Mouse (Mus musculus): ENCODE measurements around the gene Glmp. TPM values are rescaled to one million over a fixed set of nuclear protein-coding genes. Genes with fewer than 3 reads are reported as not detected.

Gene Glmp
- total and polyA plus RNA-seq, 3 experiments = 42.7 to 163 (median 75.6) TPM

DNA sequence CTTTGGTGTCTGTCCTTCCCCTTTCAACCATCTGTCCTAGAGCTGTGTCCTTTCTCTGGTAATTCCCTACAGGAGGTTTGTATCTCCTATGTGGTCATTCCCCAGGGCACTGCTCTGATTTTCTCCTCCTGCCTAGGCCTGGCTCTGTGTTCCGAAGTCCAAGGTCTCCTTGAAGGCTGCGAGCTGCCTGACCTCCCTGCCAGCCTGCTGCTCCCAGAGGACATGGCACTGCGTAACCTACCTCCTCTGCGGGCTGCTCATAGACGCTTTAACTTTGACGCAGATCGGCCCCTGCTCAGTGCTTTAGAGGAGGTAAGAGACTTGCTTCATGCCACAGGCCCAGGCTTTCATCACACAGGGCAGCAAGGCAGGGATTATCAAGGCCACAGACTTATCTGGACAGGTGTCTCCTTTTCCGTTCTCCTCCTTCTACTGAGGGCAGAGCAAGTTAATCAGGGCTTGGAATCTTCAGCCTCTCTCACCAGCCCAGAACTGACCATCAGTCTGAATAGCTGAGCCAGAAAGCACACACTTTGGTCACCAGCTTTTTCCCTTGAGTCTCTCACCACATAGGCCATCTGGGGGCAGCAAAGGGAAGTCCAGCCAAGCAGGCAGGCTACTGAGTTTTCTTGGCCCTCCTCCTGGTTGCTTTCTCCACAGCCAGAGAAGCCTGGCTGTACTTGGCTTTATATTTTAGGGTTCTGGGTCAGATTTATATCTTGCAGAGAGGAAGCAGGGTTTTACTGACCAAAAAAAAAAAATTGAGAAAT is 29.8 kb downstream of the Glmp start:
- H3K9ac ChIP-seq (ENCODE audit: insufficient read depth, low read depth) = no peak overlapping the region
- H3K9me3 ChIP-seq (replicated peaks; ENCODE audit: low read length) = no peaks in the 10 kb centered on the region
- no peak overlapping the region for H3K27ac ChIP-seq (ENCODE audit: insufficient read depth, low read depth)
- H3K36me3 ChIP-seq (replicated peaks in 1 of 2; ENCODE audit: control insufficient read depth in 1 of 2, insufficient read depth in 1 of 2, low read length in 1 of 2) = peaks cover 95 to 98% of the 10 kb centered on the region in 2 experiments
- dilution Hi-C loops (cut with MboI; ENCODE audit: extremely low pct_ligation_motif_present, extremely low pct_unique_long_range_greater_than_20kb, low sequenced_read_pairs) (no loop called here), in situ Hi-C loops (cut with MboI; ENCODE audit: low pct_ligation_motif_present, low pct_unique_long_range_greater_than_20kb, low sequenced_read_pairs) (no loop called here)
- DNase-seq (ENCODE audit: extremely low read depth) = no peak
- TF ChIP-seq CTCF (conservative IDR thresholded peaks at IDR 0.05 in 1 of 2, IDR thresholded peaks at IDR 0.05 in 1 of 2; ENCODE audit: low read depth in 2 of 2, low read length in 2 of 2) (no peak; a peak in 1 of 4 replicates), KAT2A (IDR thresholded peaks at IDR 0.05; ENCODE audit: insufficient replicate concordance, low read length) (no peak), RAD21 (IDR thresholded peaks at IDR 0.05; ENCODE audit: low read depth, low read length) (no peak), MAZ (IDR thresholded peaks at IDR 0.05; ENCODE audit: low read depth, low read length) (no peak), CHD1 (IDR thresholded peaks at IDR 0.05; ENCODE audit: low read depth, low read length) (no peak)
- H3K27me3 ChIP-seq (replicated peaks) = no peaks in the 10 kb centered on the region
- H3K4me2 ChIP-seq (ENCODE audit: insufficient read depth, low read depth, poor library complexity, severe bottlenecking) = no peak overlapping the region
- no peak overlapping the region for H3K4me3 ChIP-seq (replicated peaks in 1 of 3; ENCODE audit: low read depth in 2 of 3, low read length in 2 of 3, poor library complexity in 1 of 3)
- H3K4me1 ChIP-seq (ENCODE audit: control insufficient read depth in 1 of 2, insufficient read depth in 2 of 2) = no peaks in the 10 kb centered on the region
- H3K79me2 ChIP-seq (replicated peaks; ENCODE audit: control insufficient read depth, extremely low read depth, insufficient read depth, poor library complexity, severe bottlenecking) = no peaks in the 10 kb centered on the region

GRCm38 (mm10) chr3:88359584-88359983 is 34.8 kb downstream of the Glmp start:
- no peak for DNase-seq (ENCODE audit: extremely low read depth)
- Histone ChIP-seq H3K27ac (ENCODE audit: insufficient read depth, low read depth) (no peak overlapping the region), H3K4me2 (ENCODE audit: insufficient read depth, low read depth, poor library complexity, severe bottlenecking) (no peak overlapping the region), H3K36me3 (replicated peaks in 1 of 2; ENCODE audit: control insufficient read depth in 1 of 2, insufficient read depth in 1 of 2, low read length in 1 of 2) (peaks cover 77 to 99% of the 10 kb centered on the region in 2 experiments), H3K79me2 (replicated peaks; ENCODE audit: control insufficient read depth, extremely low read depth, insufficient read depth, poor library complexity, severe bottlenecking) (no peaks in the 10 kb centered on the region), H3K27me3 (replicated peaks) (no peaks in the 10 kb centered on the region), H3K9me3 (replicated peaks; ENCODE audit: low read length) (no peaks in the 10 kb centered on the region), H3K4me1 (ENCODE audit: control insufficient read depth in 1 of 2, insufficient read depth in 2 of 2) (no peaks in the 10 kb centered on the region), H3K4me3 (replicated peaks in 1 of 3; ENCODE audit: low read depth in 2 of 3, low read length in 2 of 3, poor library complexity in 1 of 3) (no peak overlapping the region), H3K9ac (ENCODE audit: insufficient read depth, low read depth) (no peak overlapping the region)
- dilution Hi-C loops (cut with MboI; ENCODE audit: extremely low pct_ligation_motif_present, extremely low pct_unique_long_range_greater_than_20kb, low sequenced_read_pairs) = no loop called here
- in situ Hi-C loops (cut with MboI; ENCODE audit: low pct_ligation_motif_present, low pct_unique_long_range_greater_than_20kb, low sequenced_read_pairs) = no loop called here
- TF ChIP-seq CHD2 (IDR thresholded peaks at IDR 0.05; ENCODE audit: low read length) (no peak), IRF4 (IDR thresholded peaks at IDR 0.05; ENCODE audit: low read depth, low read length) (no peak), EP300 (IDR thresholded peaks at IDR 0.05; ENCODE audit: low read length) (no peak), GABPA (IDR thresholded peaks at IDR 0.05; ENCODE audit: insufficient replicate concordance, low read depth, low read length) (no peak), ZNF384 (IDR thresholded peaks at IDR 0.05; ENCODE audit: low read depth, low read length) (no peak), MEF2A (IDR thresholded peaks at IDR 0.05; ENCODE audit: borderline replicate concordance, low read depth, low read length) (no peak), UBTF (IDR thresholded peaks at IDR 0.05; ENCODE audit: low read depth, low read length) (no peak), ZKSCAN1 (IDR thresholded peaks at IDR 0.05; ENCODE audit: borderline replicate concordance, low read depth, low read length) (no peak), MXI1 (IDR thresholded peaks at IDR 0.05; ENCODE audit: low read depth, low read length) (no peak), SMC3 (IDR thresholded peaks at IDR 0.05; ENCODE audit: low read depth, low read length) (no peak), RCOR1 (conservative IDR thresholded peaks at IDR 0.05; ENCODE audit: low read depth, low read length) (no peak), ELF1 (IDR thresholded peaks at IDR 0.05; ENCODE audit: low read depth, low read length) (no peak), MAFK (IDR thresholded peaks at IDR 0.05; ENCODE audit: insufficient replicate concordance, low read length) (no peak), ZC3H11A (IDR thresholded peaks at IDR 0.05; ENCODE audit: low read depth, low read length) (no peak), TCF12 (IDR thresholded peaks at IDR 0.05; ENCODE audit: low read depth, low read length) (no peak), KAT2A (IDR thresholded peaks at IDR 0.05; ENCODE audit: insufficient replicate concordance, low read length) (no peak)
